Mouse (Mus musculus) embryonic facial prominence, embryonic 11.5 days (tissue): ENCODE measurements around the gene Rnf212b. TPM values are rescaled to one million over a fixed set of nuclear protein-coding genes. Genes with fewer than 3 reads are reported as not detected.

Experiments used
- ATAC-seq: fragments of 200-750 bp; cut with Nextera tagmentation; replicated peaks from 2 replicates; pipeline ENCODE4 v1.8.0; 2017; ENCODE audit warnings: low read depth; ENCODE audit not compliant: insufficient number of reproducible peaks, low FRiP score, low TSS enrichment
- DNase-seq: peaks from one replicate; pipeline ENCODE4 v3.0.0-alpha.2; 2015; ENCODE audit warnings: low spot score
- H3K27ac ChIP-seq: fragments of 300-500 bp; sonication (generic); replicated peaks from 2 replicates; pipeline ENCODE4 v1.5.1; 2014; ENCODE audit warnings: mild to moderate bottlenecking, low read depth, low read length, control low read depth
- H3K27me3 ChIP-seq: fragments of 300-500 bp; sonication (generic); 2 replicates; pipeline ENCODE4 v1.6.1; 2014; ENCODE audit warnings: mild to moderate bottlenecking, low read length, moderate library complexity, mixed read lengths; ENCODE audit not compliant: control insufficient read depth, insufficient read depth
- H3K36me3 ChIP-seq: fragments of 300-500 bp; sonication (generic); replicated peaks from 2 replicates; pipeline ENCODE4 v1.6.1; 2014; ENCODE audit warnings: low read depth, mild to moderate bottlenecking, low read length, moderate library complexity, mixed read lengths; ENCODE audit not compliant: control insufficient read depth, insufficient read depth
- H3K4me1 ChIP-seq: fragments of 300-500 bp; sonication (generic); 2 replicates; pipeline ENCODE4 v1.6.1; 2014; ENCODE audit warnings: low read length, mixed read lengths; ENCODE audit not compliant: control insufficient read depth, insufficient read depth
- H3K4me2 ChIP-seq: fragments of 300-500 bp; sonication (generic); 2 replicates; pipeline ENCODE4 v1.6.1; 2014; ENCODE audit warnings: low read depth, mild to moderate bottlenecking, control low read depth, low read length, moderate library complexity
- H3K4me3 ChIP-seq: fragments of 300-500 bp; sonication (generic); 2 replicates; pipeline ENCODE4 v1.5.1; 2014; ENCODE audit warnings: low read depth, low read length, control low read depth
- H3K9ac ChIP-seq: fragments of 300-500 bp; sonication (generic); replicated peaks from 2 replicates; pipeline ENCODE4 v1.6.1; 2014; ENCODE audit warnings: mild to moderate bottlenecking, control low read depth, low read length
- H3K9me3 ChIP-seq: fragments of 300-500 bp; sonication (generic); replicated peaks from 2 replicates; pipeline ENCODE4 v1.6.1; 2016; ENCODE audit warnings: mild to moderate bottlenecking, low read length, inconsistent platforms, mixed read lengths; ENCODE audit not compliant: control insufficient read depth
- WGBS: fragments of 180-500 bp; shearing (Covaris S2); extraction: QIAGEN DNeasy Blood & Tissue Kit; methylation state at CpG from one replicate; pipeline ENCODE4 v1.1.7; 2014; 5-methylcytosine and 5-hydroxymethylcytosine counted together
- polyA plus RNA-seq: library from polyadenylated mRNA; unstranded; fragments of >200 nt; fragmentation: Nextera tagmentation; extraction: Ambion mirVana; gene quantifications from 2 replicates; pipeline ENCODE4 v1.2.1, GENCODE M21; 2014

Rnf212b gene
- polyA plus RNA-seq, 1 experiment from 2014 or later: not detected

DNA sequence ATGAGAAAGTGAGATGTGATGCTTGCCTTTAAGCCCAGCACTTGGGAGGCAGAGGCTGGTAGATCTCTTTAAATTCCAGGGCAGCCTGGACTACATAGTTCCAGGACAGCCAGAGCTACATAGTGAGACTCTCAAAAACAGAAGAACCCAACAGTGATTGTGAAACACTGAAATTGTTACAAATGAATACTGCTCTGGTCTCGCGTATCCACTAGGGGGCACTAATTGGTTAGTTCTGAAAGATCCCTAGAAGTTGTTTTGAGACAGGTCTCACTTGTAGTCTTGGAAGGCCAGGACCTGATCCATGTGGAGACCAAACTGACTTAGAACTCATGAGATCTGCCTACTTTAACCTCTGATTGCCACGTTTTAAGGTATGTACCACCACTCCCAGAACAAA, 86.4 kb downstream of the Rnf212b start:
- ATAC-seq (0 out of 2 replicates have a peak, but pooled peaks have one; percentile 42), DNase-seq (peak; percentile 92)
- H3K9ac ChIP-seq: no peak overlapping the region
- no peak overlapping the region for H3K27ac ChIP-seq
- H3K36me3 ChIP-seq: peaks cover 6% of the 10 kb centered on the region
- H3K9me3 ChIP-seq: no peaks in the 10 kb centered on the region
- WGBS: 0% methylated on average over 3 of the region's 3 CpGs
- H3K4me3 ChIP-seq: no peak overlapping the region
- no peaks in the 10 kb centered on the region for H3K27me3 ChIP-seq
- H3K4me2 ChIP-seq: no peak overlapping the region
- no peaks in the 10 kb centered on the region for H3K4me1 ChIP-seq

DNA sequence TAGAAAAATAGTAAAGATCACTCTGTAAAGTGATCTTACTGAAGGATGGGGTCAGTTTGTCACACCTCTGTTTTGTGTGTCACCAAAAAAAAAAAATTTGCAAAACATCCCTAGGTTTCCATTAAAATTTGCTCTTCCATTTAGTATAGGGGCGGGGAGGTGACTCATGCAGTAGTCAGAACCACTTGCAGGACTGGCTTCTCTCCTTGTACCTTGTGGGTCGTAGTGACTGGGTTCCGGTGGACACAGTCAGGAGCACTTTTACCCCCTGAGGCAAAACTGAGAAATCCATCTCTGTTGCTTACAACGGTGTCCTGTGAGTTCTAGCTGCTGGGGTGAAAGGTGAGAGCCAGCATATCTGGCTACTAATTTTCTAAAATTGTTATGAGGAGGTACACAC, 89.7 kb downstream of the Rnf212b start:
- DNase-seq (no peak), ATAC-seq (no peak)
- Histone ChIP-seq H3K9me3 (no peaks in the 10 kb centered on the region), H3K4me1 (no peaks in the 10 kb centered on the region), H3K4me3 (no peak overlapping the region), H3K36me3 (no peaks in the 10 kb centered on the region; the same call in 1 of the 2 replicates), H3K4me2 (no peak overlapping the region), H3K27me3 (no peaks in the 10 kb centered on the region), H3K27ac (no peak overlapping the region), H3K9ac (no peak overlapping the region)
- 82% methylated on average over 4 of the region's 4 CpGs for WGBS

Other genes starting within 250 kb of the Rnf212b start
- 28.4 and 31.5 TPM in 2 replicates for gene Ajuba, start 236.6 kb upstream of the Rnf212b start, polyA plus RNA-seq
- gene 4931414P19Rik, start 208.1 kb upstream of the Rnf212b start, polyA plus RNA-seq: 5.1 and 7.7 TPM in 2 replicates
- gene Psmb5, start 196.1 kb upstream of the Rnf212b start, polyA plus RNA-seq: 404 and 462 TPM in 2 replicates
- gene Psmb11, start 192.7 kb upstream of the Rnf212b start, polyA plus RNA-seq: not detected in 2 replicates
- gene Gm17606, start 173.2 kb upstream of the Rnf212b start, polyA plus RNA-seq: not detected in 2 replicates
- gene Cdh24, start 172.8 kb upstream of the Rnf212b start, polyA plus RNA-seq: 6.2 and 6.3 TPM in 2 replicates
- gene 1700123O20Rik, start 127.9 kb upstream of the Rnf212b start, polyA plus RNA-seq: 109 and 110 TPM in 2 replicates
- gene Acin1, start 127.2 kb upstream of the Rnf212b start, polyA plus RNA-seq: 122 and 141 TPM in 2 replicates
- 0.11 and 0.17 TPM in 2 replicates for gene Gm29776, start 115.3 kb upstream of the Rnf212b start, polyA plus RNA-seq
- 0.17 TPM in 2 replicates for gene Cebpe, start 102.0 kb upstream of the Rnf212b start, polyA plus RNA-seq
- gene Slc7a8, start 32.2 kb upstream of the Rnf212b start, polyA plus RNA-seq: 2.5 and 5.3 TPM in 2 replicates
- 13.7 and 14.5 TPM in 2 replicates for gene Homez, start 56.8 kb downstream of the Rnf212b start, polyA plus RNA-seq
- gene Ppp1r3e, start 63.4 kb downstream of the Rnf212b start, polyA plus RNA-seq: 0.33 and 0.34 TPM in 2 replicates
- 2.7 and 3.6 TPM in 2 replicates for gene Bcl2l2, start 69.2 kb downstream of the Rnf212b start, polyA plus RNA-seq
- 0.38 TPM in 1 of 2 replicates, not detected in the other for gene Gm20521, start 69.3 kb downstream of the Rnf212b start, polyA plus RNA-seq
- gene Pabpn1, start 78.4 kb downstream of the Rnf212b start, polyA plus RNA-seq: 149 and 167 TPM in 2 replicates
- 36.6 and 38.2 TPM in 2 replicates for gene Slc22a17, start 99.0 kb downstream of the Rnf212b start, polyA plus RNA-seq
- gene Efs, start 112.0 kb downstream of the Rnf212b start, polyA plus RNA-seq: 29.0 and 29.9 TPM in 2 replicates
- not detected in 2 replicates for gene Il25, start 118.6 kb downstream of the Rnf212b start, polyA plus RNA-seq
- gene Cmtm5, start 122.1 kb downstream of the Rnf212b start, polyA plus RNA-seq: 2.0 and 2.8 TPM in 2 replicates
- gene Myh6, start 152.8 kb downstream of the Rnf212b start, polyA plus RNA-seq: 0.91 and 9.2 TPM in 2 replicates
- gene Gm17428, start 162.8 kb downstream of the Rnf212b start, polyA plus RNA-seq: not detected in 2 replicates
- 4.0 and 13.1 TPM in 2 replicates for gene Myh7, start 180.5 kb downstream of the Rnf212b start, polyA plus RNA-seq
- gene Ngdn, start 201.3 kb downstream of the Rnf212b start, polyA plus RNA-seq: 92.8 and 97.7 TPM in 2 replicates